Mouse (Mus musculus) bone marrow, adult 2 months (tissue): ENCODE data around the gene Pigf.

Source experiments
- CTCF ChIP-seq: fragments of 200-500 bp; IDR thresholded peaks from 2 replicates; pipeline ENCODE4 v1.5.1; 2011; ENCODE audit warnings: low read length, control low read depth; ENCODE audit not compliant: control insufficient read depth, insufficient read depth
- POLR2A ChIP-seq: fragments of 200-500 bp; IDR thresholded peaks from 2 replicates; pipeline ENCODE4 v1.6.1; 2011; ENCODE audit warnings: low read depth, mild to moderate bottlenecking, control low read depth, low read length, borderline replicate concordance; ENCODE audit not compliant: control insufficient read depth

GRCm38 (mm10) chr17:86964041-86964440 is 61.2 kb downstream of the Pigf start:
- TF ChIP-seq CTCF (no peak), POLR2A (no peak)
